Mouse (Mus musculus) mature B cell (primary cell): ENCODE data around the gene Srp9.

Source experiments
- in situ Hi-C: fragments of 300-500 bp; cut with MboI; formaldehyde crosslinking; loops from 2 replicates; pipeline ENCODE4 v1.14.3; 2019

Srp9 gene

GRCm38 (mm10) chr1:182124506-182124905 lies at the start of gene Srp9:
TSS of gene Srp9 (plus strand) at chr1:182124737.
- in situ Hi-C loops = no loop called here

GRCm38 (mm10) chr1:182081744-182082419 lies 42.7 kb upstream of the Srp9 start:
- in situ Hi-C loops = no loop called here

- in situ Hi-C loops = no loop called here
Measured at GRCm38 (mm10) chr1:182083459-182083858, 41.1 kb upstream of the Srp9 start.

- in situ Hi-C loops = no loop called here
Measured at GRCm38 (mm10) chr1:182086759-182087158, 37.8 kb upstream of the Srp9 start.

- in situ Hi-C loops = no loop called here
Measured at GRCm38 (mm10) chr1:182087351-182087750, 37.2 kb upstream of the Srp9 start.

- in situ Hi-C loops = no loop called here
Measured at GRCm38 (mm10) chr1:182087753-182088633, 36.5 kb upstream of the Srp9 start.

- in situ Hi-C loops = no loop called here
Measured at GRCm38 (mm10) chr1:182088844-182089418, 35.6 kb upstream of the Srp9 start.

- in situ Hi-C loops = no loop called here
Measured at GRCm38 (mm10) chr1:182089600-182090297, 34.8 kb upstream of the Srp9 start.

GRCm38 (mm10) chr1:182090298-182090677 lies 34.2 kb upstream of the Srp9 start:
- in situ Hi-C loops = no loop called here

GRCm38 (mm10) chr1:182091261-182091660 lies 33.3 kb upstream of the Srp9 start:
- in situ Hi-C loops = no loop called here

GRCm38 (mm10) chr1:182091746-182092412 lies 32.7 kb upstream of the Srp9 start:
- in situ Hi-C loops = no loop called here

- in situ Hi-C loops = no loop called here
Measured at GRCm38 (mm10) chr1:182092413-182092800, 32.1 kb upstream of the Srp9 start.

GRCm38 (mm10) chr1:182093407-182093806 lies 31.1 kb upstream of the Srp9 start:
- in situ Hi-C loops = no loop called here

- in situ Hi-C loops = no loop called here
Measured at GRCm38 (mm10) chr1:182094473-182095136, 29.9 kb upstream of the Srp9 start.

- in situ Hi-C loops = no loop called here
Measured at GRCm38 (mm10) chr1:182095240-182095741, 29.2 kb upstream of the Srp9 start.

- in situ Hi-C loops = no loop called here
Measured at GRCm38 (mm10) chr1:182096707-182097106, 27.8 kb upstream of the Srp9 start.

GRCm38 (mm10) chr1:182099062-182099461 lies 25.5 kb upstream of the Srp9 start:
- in situ Hi-C loops = no loop called here

- in situ Hi-C loops = no loop called here
Measured at GRCm38 (mm10) chr1:182100403-182100802, 24.1 kb upstream of the Srp9 start.

GRCm38 (mm10) chr1:182101468-182101867 lies 23.1 kb upstream of the Srp9 start:
- in situ Hi-C loops = no loop called here

GRCm38 (mm10) chr1:182102706-182103105 lies 21.8 kb upstream of the Srp9 start:
- in situ Hi-C loops = no loop called here

- in situ Hi-C loops = no loop called here
Measured at GRCm38 (mm10) chr1:182103436-182103835, 21.1 kb upstream of the Srp9 start.
